Mouse (Mus musculus): ENCODE data around the gene Prr5.

The Prr5 gene

GRCm38 (mm10) chr15:84668938-84669747, at the start of gene Prr5:
Gene Prr5, plus strand, starts transcription at chr15:84669620.
- no peak for DNase-seq (ENCODE audit: low read depth)

GRCm38 (mm10) chr15:84620028-84620427, 49.4 kb upstream of the Prr5 start:
- no peak for DNase-seq (ENCODE audit: low read depth)

GRCm38 (mm10) chr15:84621722-84622428, 47.5 kb upstream of the Prr5 start:
- no peak for DNase-seq (ENCODE audit: low read depth)

GRCm38 (mm10) chr15:84624870-84625269, 44.5 kb upstream of the Prr5 start:
- no peak for DNase-seq (ENCODE audit: low read depth)

GRCm38 (mm10) chr15:84625712-84626414, 43.6 kb upstream of the Prr5 start:
- DNase-seq (ENCODE audit: low read depth), result peak; percentile 44

GRCm38 (mm10) chr15:84627308-84627707, 42.1 kb upstream of the Prr5 start:
- DNase-seq (ENCODE audit: low read depth), result no peak

GRCm38 (mm10) chr15:84629680-84630079, 39.7 kb upstream of the Prr5 start:
- DNase-seq (ENCODE audit: low read depth), result no peak

GRCm38 (mm10) chr15:84631560-84631959, 37.9 kb upstream of the Prr5 start:
- DNase-seq (ENCODE audit: low read depth), result peak; percentile 81

GRCm38 (mm10) chr15:84634361-84634760, 35.1 kb upstream of the Prr5 start:
- DNase-seq (ENCODE audit: low read depth), result no peak

- no peak for DNase-seq (ENCODE audit: low read depth)
Measured at GRCm38 (mm10) chr15:84638405-84638804, 31.0 kb upstream of the Prr5 start.

GRCm38 (mm10) chr15:84639072-84639450, 30.4 kb upstream of the Prr5 start:
- DNase-seq (ENCODE audit: low read depth), result no peak

GRCm38 (mm10) chr15:84639451-84640136, 29.8 kb upstream of the Prr5 start:
- DNase-seq (ENCODE audit: low read depth), result no peak

- no peak for DNase-seq (ENCODE audit: low read depth)
Measured at GRCm38 (mm10) chr15:84640722-84641121, 28.7 kb upstream of the Prr5 start.

- DNase-seq (ENCODE audit: low read depth), result no peak
Measured at GRCm38 (mm10) chr15:84641127-84641526, 28.3 kb upstream of the Prr5 start.

GRCm38 (mm10) chr15:84641948-84642347, 27.5 kb upstream of the Prr5 start:
- DNase-seq (ENCODE audit: low read depth), result no peak

GRCm38 (mm10) chr15:84643178-84643577, 26.2 kb upstream of the Prr5 start:
- DNase-seq (ENCODE audit: low read depth), result no peak

GRCm38 (mm10) chr15:84651481-84651880, 17.9 kb upstream of the Prr5 start:
- DNase-seq (ENCODE audit: low read depth), result no peak

GRCm38 (mm10) chr15:84653151-84653550, 16.3 kb upstream of the Prr5 start:
- DNase-seq (ENCODE audit: low read depth), result no peak

GRCm38 (mm10) chr15:84653979-84654966, 15.1 kb upstream of the Prr5 start:
- DNase-seq (ENCODE audit: low read depth), result peak; percentile 86

GRCm38 (mm10) chr15:84654975-84655374, 14.4 kb upstream of the Prr5 start:
- DNase-seq (ENCODE audit: low read depth), result no peak

- DNase-seq (ENCODE audit: low read depth), result no peak
Measured at GRCm38 (mm10) chr15:84656689-84657088, 12.7 kb upstream of the Prr5 start.

Data from naive thymus-derived CD4-positive, alpha-beta T cell, adult 2 months (primary cell).